Mouse (Mus musculus) forelimb bud, embryonic 11.5 days (tissue): ENCODE data around the gene AC109138.7.
A peak's percentile ranks its signal among the peaks of the same experiment; 100 is the strongest.
"Not testable (repeated sequence)": the region's sequence is repeated elsewhere in the genome, so short reads cannot be mapped to it uniquely, and the experiment has no call there.

Experiments used
- DNase-seq: peaks from one replicate; pipeline ENCODE4 v3.0.0-alpha.2; 2012; ENCODE audit warnings: low read depth, low spot score

The AC109138.7 gene

GRCm38 (mm10) chr19:4247010-4247409, 32.9 kb downstream of the AC109138.7 start:
- no peak for DNase-seq

GRCm38 (mm10) chr19:4248683-4249082, 34.5 kb downstream of the AC109138.7 start:
- not testable (repeated sequence) for DNase-seq

DNA sequence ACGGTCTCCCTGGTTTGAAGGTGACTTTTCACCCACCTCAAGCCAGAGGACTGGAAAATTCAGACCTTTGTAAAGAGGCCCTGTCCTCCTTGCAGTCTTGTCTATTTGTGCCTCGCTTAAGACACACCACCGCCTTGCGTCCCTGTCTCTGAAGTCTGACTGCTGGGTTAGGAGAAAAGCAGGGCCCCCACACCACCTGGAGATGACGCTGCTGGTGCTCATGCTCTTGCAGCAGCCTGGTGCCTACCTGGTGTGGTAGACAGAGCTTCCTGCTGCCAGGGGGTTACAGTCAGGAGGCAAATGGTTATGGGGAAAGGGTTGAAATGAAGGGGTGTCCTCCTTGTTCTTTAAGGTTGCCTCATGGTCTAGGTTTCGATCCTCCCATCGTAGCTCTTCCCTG, 40.1 kb downstream of the AC109138.7 start:
- DNase-seq: no peak

DNA sequence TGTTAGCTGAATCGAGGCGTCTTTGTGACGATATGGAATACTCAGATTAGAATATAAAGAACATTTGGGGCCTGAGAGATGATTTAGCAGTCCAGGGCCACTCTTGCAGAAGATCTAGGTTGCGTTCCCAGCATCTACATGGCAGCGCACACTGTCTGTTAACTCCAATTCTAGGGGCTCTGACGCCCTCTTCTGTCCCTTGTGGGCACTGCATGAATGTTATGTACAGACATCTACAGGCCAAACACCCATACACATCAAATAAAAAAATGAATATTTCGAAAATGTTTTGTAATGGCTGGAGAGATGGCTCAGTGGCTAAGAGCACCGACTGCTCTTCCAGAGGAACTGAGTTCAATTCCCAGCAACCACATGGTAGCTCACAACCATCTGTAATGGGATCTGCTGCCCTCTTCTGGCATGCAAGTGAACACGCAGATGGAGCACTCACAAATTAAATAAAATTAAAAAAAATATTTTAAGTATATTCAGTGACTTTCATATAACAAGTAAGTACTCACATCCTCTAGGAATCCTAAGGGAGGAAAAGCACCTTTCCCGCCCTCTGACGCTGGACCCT, 41.5 kb downstream of the AC109138.7 start:
- DNase-seq: no peak

DNA sequence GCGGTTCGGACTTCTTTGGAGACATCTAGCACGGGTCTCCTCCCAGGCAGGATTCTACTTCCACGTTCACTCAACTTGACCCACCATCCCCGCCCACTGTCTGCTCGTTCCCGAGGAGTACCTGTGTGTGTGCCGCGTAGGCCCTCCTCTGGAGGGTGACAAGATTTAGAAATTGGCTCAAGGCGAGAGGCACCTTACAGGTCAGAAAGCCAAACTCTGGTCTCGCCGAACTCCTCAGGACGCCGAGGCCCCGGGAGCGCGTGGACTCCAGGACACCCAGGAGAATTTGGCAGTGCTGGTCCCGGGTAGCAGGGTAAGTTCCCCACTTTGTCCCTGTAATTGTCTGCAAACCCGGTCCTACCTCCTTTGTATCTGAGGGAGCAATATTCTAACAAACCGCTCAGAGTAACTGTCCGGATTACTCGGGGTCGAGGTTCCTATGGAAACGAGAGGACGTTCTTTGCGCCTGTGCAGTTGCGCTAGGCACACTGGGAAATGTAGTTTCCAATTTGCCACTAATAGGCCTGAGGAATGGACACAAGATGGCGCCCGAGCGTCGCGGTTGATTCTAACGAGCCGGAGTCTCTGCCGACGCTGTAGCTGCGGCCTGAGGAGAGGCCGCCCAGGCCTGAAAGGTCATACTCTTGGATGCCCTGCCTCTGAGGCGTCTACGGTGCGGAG, 43.2 kb downstream of the AC109138.7 start:
- DNase-seq: peak; percentile 95

DNA sequence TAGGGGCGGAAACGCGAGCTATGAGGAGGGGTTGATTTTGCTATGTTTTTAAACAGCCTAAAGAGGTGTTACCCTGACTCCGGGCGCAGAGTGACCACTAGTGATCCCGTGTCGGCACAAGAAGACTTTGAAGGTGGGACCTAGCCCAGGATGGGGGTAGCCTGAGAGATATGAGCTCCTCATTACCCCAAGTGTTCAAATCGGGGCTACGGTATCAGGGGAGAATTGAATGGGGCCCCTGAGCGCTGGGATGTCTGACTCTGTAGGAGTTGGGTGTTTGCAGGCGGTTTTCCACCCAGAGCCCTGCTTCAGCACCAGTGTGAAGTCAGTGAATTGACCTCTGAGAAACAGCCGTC, 43.7 kb downstream of the AC109138.7 start:
- DNase-seq: no peak

DNA sequence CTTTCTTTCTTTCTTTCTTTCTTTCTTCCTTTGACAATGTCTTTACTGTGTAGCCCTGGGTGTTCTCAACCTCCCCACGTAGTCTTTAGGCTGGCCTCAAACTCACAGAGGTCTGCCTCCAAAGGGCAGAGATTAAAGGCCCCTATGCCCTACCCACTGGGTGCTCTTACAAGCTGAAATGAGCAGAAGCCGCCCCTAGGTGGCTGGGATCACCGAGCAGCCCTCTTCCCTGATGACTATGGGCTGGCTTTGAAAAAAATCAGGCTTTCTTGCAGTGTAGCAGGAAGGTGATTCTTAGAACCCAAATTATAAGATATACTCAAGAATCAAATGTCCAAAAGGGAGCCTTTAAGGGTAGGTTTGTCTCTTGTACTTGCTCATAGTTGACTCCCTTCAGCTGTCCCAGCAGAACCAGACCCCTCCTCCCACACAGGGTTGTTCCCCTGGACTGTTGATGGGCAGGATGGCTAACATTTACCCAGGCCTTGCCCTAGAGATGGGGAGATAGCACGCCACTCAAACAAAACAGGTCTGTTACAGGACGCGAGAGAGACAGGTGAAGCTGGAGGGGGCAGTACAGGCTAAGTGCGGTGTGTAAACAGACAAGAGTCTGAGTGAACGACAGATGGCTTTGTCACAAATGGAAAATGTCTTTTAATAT, 47.0 kb downstream of the AC109138.7 start:
- DNase-seq: no peak

GRCm38 (mm10) chr19:4262756-4263155, 48.6 kb downstream of the AC109138.7 start:
- no peak for DNase-seq

GRCm38 (mm10) chr19:4263702-4264101, 49.5 kb downstream of the AC109138.7 start:
- DNase-seq: no peak

DNA sequence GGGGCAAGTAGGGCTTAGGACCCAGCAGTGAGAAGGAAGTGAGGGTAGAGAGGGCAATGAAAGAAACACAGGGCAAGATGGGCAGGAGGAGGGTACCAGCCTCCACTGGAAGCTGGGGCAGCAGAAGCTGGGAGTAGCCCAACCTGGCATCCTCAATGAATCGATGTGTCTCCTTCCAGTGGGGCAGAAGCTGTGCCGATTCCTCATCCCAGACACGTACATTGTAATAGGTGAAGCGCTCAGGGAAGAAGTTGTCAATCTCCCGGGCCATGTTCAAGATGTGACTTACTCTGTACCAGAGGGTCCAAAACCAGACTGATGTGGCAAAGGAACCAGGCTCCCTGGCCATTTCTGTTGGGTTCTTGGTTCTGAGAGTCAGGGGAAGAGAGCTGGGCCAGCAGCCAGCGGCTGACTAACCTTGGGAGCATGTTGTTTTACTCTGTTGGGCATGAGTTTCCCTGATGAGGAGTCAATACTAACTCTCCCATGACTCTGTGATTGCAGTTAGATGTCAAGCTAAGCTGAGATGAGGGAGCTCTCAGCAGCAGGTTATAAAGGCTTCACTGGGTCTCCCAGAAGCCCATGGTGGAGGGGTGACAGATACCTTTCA, 50.1 kb downstream of the AC109138.7 start:
- no peak for DNase-seq

- no peak for DNase-seq
Measured at GRCm38 (mm10) chr19:4265956-4266355, 51.8 kb downstream of the AC109138.7 start.

DNA sequence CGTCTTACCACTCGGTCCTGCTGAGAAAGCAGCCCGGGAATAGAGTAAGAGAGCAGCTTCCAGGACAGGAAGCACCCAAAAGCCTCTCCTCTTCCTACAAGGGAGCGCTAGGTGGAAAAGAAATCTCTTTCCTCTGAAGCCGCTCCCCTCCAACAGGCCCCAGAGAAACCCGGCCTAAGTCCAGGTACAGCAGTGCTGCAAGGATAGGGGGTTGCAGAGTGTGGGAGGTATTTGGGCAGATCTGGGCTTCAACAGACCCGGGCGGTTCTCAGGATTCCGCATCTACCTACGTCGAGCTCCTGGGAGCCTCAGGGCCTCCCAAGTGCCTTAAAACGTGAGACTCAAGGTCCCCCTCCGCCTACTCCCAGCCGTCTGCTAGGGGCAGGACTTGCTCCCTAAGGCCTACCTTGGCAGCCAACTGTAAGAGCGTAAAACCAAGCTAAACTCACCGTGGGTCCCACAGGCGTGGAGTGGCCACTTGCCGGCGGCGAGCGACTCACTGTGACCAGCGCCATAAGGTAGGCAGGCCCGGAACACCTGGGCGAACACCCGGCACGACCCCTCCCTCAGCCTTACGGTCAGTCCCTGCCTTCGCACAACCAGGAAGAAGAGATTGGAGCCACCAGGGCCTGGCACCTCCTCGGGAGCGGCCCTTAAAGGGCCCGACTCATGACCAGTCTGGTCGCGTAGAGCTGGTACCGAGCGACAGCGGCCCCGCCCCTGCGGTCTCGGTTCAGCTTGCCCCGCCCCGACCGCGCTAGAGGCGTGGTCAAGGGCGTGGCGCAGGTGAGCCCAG, 54.6 kb downstream of the AC109138.7 start, which contains the start of gene Ssh3:
TSS of gene Ssh3 (minus strand) at position 615 of the 796 bp plus-strand sequence.
- DNase-seq: peak; percentile 32

DNA sequence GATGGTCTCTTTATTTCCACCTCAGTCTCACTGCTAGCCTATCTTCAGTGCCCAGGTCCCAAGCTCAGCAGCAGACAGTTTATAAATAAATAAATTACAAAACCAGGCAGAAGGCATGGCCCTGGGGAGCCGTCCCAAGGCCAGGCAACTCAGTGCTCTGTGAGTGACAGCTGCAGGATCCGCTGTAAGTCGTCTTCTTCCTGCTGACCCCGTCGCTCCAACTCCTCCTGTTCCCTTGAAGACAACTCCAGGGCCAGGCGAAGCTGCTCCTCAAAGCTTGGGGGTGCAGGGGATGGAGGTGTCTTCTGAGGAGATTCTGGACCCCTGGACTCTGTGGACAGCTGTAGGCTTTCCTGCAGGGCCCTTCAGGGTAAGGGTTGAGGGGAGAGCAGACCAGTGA, 56.0 kb downstream of the AC109138.7 start:
- DNase-seq: no peak

DNA sequence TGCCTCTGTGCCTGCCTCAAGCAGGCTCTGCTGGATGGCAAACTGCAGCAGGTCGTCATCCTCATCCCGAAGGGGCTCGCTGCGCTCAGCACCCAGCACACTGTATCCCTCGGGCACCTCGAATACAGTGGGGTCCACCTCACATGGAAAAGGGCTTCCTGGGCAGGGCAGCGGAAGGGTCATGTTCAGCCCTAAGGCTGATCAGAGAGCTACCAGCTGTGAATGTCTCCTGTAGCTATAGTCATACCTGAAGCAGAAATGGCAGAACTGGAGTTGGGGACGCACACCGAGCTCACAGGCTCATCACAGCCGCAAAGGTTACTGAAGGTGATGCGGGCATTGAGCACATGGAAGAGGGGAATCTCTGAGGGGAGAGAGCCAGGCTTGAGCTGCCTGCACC, 56.8 kb downstream of the AC109138.7 start:
- DNase-seq: no peak

DNA sequence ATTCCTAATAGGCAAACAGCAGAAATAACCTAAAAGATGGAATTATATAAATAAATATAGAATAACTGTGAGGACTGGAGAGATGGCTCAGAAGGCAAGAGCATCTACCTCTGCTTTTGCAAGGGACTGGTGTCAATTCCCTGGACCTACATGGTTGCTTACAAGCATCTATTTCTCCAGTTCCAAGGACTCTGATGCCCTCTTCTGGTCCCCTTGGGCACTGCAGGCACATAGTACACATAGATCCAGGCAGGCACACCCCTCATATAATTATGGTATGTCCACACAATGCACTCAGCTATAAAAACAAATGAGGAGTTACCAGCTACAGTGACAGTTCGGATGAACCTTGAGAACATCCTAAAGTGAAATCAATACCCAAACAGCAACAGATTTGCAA, 65.3 kb downstream of the AC109138.7 start:
- no peak for DNase-seq

- DNase-seq: no peak
Measured at GRCm38 (mm10) chr19:4280425-4280824, 66.3 kb downstream of the AC109138.7 start.
